Mouse (Mus musculus) kidney, adult 2 months (tissue): ENCODE data around the gene Islr.

Source experiments
- CTCF ChIP-seq: fragments of 200-500 bp; conservative IDR thresholded peaks from 2 replicates; pipeline ENCODE4 v1.5.1; 2011; ENCODE audit warnings: low read depth, mild to moderate bottlenecking, control low read depth, low read length, moderate library complexity, mixed read lengths; ENCODE audit not compliant: insufficient read depth, insufficient read length
- POLR2A ChIP-seq: fragments of 200-500 bp; IDR thresholded peaks from one replicate; pipeline ENCODE4 v1.6.1; 2011; ENCODE audit warnings: low read depth, low read length, control low read depth

GRCm38 (mm10) chr9:58194222-58194621, 9.9 kb downstream of the Islr start:
- TF ChIP-seq CTCF (no peak), POLR2A (no peak)
